Mouse (Mus musculus) neural tube, embryonic 14.5 days (tissue): Measurements from ENCODE around the gene Kif21b. TPM values are rescaled to one million over a fixed set of nuclear protein-coding genes. Genes with fewer than 3 reads are reported as not detected.

Experiments used
- ATAC-seq: fragments of 200-750 bp; cut with Nextera tagmentation; 2 replicates; pipeline ENCODE4 v1.8.0; 2017; ENCODE audit warnings: low read depth, mild to moderate bottlenecking, moderate TSS enrichment, moderate library complexity
- H3K27ac ChIP-seq: fragments of 300-500 bp; sonication (generic); 2 replicates; pipeline ENCODE4 v1.5.1; 2014; ENCODE audit warnings: low read depth, mild to moderate bottlenecking, control low read depth, low read length, moderate library complexity, mixed read lengths
- H3K27me3 ChIP-seq: fragments of 300-500 bp; sonication (generic); 2 replicates; pipeline ENCODE4 v1.6.1; 2014; ENCODE audit warnings: low read length; ENCODE audit not compliant: control insufficient read depth, insufficient read depth
- H3K36me3 ChIP-seq: fragments of 300-500 bp; sonication (generic); 2 replicates; pipeline ENCODE4 v1.6.1; 2014; ENCODE audit warnings: low read length, mixed read lengths; ENCODE audit not compliant: control insufficient read depth, insufficient read depth
- H3K4me1 ChIP-seq: fragments of 300-500 bp; sonication (generic); 2 replicates; pipeline ENCODE4 v1.6.1; 2014; ENCODE audit warnings: low read length; ENCODE audit not compliant: control insufficient read depth, insufficient read depth
- H3K4me2 ChIP-seq: fragments of 300-500 bp; sonication (generic); 2 replicates; pipeline ENCODE4 v1.6.1; 2014; ENCODE audit warnings: mild to moderate bottlenecking, low read depth, low read length, control low read depth
- H3K4me3 ChIP-seq: fragments of 300-500 bp; sonication (generic); 2 replicates; pipeline ENCODE4 v1.5.1; 2014; ENCODE audit warnings: low read depth, low read length, control low read depth, mixed read lengths
- H3K9ac ChIP-seq: fragments of 300-500 bp; sonication (generic); replicated peaks from 2 replicates; pipeline ENCODE4 v1.6.1; 2014; ENCODE audit warnings: low read depth, mild to moderate bottlenecking, control low read depth, low read length, mixed read lengths
- H3K9me3 ChIP-seq: fragments of 300-500 bp; sonication (generic); 2 replicates; pipeline ENCODE4 v1.6.1; 2016; ENCODE audit warnings: low read length; ENCODE audit not compliant: control insufficient read depth
- WGBS: fragments of 180-500 bp; shearing (Covaris S2); extraction: QIAGEN DNeasy Blood & Tissue Kit; methylation state at CpG from one replicate; pipeline ENCODE4 v1.1.7; 2014; 5-methylcytosine and 5-hydroxymethylcytosine counted together
- polyA plus RNA-seq: library from polyadenylated mRNA; unstranded; fragments of >200 nt; fragmentation: Nextera tagmentation; extraction: Ambion mirVana; gene quantifications from 2 replicates; pipeline ENCODE4 v1.2.1, GENCODE M21; 2014

Gene Kif21b
- polyA plus RNA-seq, 1 experiment from 2014 or later, result 54.5 TPM

DNA sequence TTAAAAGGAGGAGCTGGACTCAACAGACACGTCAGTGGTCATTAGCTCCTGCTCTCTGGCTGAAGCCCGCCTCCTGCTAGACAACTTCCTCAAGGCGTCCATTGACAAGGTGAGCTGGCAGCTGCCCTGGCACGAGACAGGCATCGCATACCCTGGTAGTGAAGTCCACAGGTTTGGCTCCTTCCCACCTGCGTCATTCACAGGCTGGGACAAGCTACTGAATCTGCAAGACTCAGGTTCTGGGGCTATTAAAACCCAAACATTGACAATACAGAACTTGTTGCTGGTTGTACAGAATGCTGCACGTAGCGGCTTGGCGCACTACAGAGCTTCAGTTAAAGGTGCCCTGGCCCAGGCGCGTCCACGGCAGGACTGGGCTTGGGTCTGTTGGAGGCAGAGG is 29.1 kb downstream of the Kif21b start:
- H3K4me3 ChIP-seq, result no peak overlapping the region

DNA sequence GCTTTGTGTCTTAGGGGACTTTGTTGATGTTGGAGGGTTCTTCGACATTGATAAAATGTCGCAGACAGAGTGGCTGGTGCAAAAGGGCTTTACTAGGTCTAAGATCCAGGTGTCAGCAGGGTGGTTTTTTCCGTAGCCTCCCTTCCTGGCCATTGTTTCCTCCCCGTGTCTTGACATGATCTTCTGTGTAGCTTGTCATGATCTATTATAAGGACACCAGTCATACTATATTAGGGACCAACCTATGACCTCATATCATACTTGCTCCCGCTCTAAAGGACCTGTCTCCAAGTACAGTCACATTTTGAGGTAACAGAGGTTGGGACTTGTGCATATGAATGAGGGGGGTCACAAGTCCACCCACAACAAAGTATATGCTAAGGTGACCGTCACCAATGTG is 29.7 kb downstream of the Kif21b start:
- 95% methylated on average over 6 of the region's 6 CpGs for WGBS
- H3K9me3 ChIP-seq, result no peaks in the 10 kb centered on the region
- H3K36me3 ChIP-seq, result peaks cover 93% of the 10 kb centered on the region
- no peaks in the 10 kb centered on the region for H3K4me1 ChIP-seq
- no peak overlapping the region for H3K27ac ChIP-seq
- no peaks in the 10 kb centered on the region for H3K27me3 ChIP-seq
- H3K4me3 ChIP-seq, result no peak overlapping the region
- no peak overlapping the region for H3K4me2 ChIP-seq
- no peak for ATAC-seq
- H3K9ac ChIP-seq, result no peak overlapping the region

More for the DNA sequence above, 29.1 kb downstream of the Kif21b start:
- Histone ChIP-seq H3K36me3 (peaks cover 93% of the 10 kb centered on the region), H3K27me3 (no peaks in the 10 kb centered on the region), H3K9ac (no peak overlapping the region), H3K4me1 (no peaks in the 10 kb centered on the region), H3K4me2 (no peak overlapping the region), H3K27ac (no peak overlapping the region), H3K9me3 (no peaks in the 10 kb centered on the region)
- ATAC-seq, result no peak
- WGBS, result 93% methylated on average over 12 of the region's 12 CpGs

DNA sequence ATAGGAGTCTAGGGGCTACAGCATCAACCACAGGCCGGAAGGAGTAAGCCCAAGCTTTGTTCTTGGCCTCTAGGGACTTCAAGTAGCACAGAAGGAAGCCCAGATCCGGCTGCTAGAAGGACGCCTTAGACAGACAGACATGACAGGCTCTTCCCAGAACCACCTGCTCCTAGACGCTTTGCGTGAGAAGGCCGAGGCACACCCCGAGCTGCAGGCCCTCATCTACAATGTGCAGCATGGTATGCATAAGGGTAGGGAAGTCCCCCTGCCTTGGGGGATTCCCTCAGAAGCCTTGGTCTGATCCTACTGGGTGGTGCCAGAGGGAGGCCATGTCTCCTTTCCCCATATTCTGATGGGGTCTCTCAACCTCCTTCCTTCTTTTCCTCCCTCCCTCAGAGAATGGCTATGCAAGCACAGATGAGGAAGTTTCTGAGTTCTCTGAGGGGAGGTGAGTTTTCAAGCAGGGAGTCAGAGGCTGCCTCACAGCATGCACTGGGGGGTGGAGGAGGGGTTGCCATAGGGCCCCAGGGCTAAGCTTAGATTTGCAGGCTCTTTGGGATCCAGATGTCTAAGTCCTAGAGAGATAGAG is 30.2 kb downstream of the Kif21b start:
- no peaks in the 10 kb centered on the region for H3K9me3 ChIP-seq
- no peaks in the 10 kb centered on the region for H3K27me3 ChIP-seq
- H3K9ac ChIP-seq, result no peak overlapping the region
- peaks cover 89% of the 10 kb centered on the region for H3K36me3 ChIP-seq
- H3K4me2 ChIP-seq, result no peak overlapping the region
- 93% methylated on average over 7 of the region's 7 CpGs for WGBS
- H3K4me1 ChIP-seq, result no peaks in the 10 kb centered on the region
- H3K4me3 ChIP-seq, result no peak overlapping the region
- ATAC-seq, result no peak
- no peak overlapping the region for H3K27ac ChIP-seq

DNA sequence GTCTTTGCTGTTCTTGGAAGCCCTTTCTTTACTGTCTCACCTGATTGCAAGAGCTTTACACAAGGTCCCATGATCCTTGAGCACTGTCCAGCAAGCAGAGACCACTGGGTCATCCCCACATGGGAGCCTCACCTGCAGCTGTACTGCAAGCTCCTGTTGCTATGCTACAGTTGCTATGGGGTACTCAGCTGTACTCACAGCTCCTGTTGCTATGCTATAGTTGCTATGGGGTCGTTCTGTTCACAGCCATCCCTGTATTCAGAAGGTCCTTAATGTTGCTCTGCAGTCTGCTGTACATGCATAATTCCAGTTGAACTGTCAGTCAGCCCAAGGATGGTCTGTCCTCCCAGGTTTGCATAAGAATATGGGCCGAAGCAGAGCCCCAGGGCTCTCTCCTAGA is 34.2 kb downstream of the Kif21b start:
- Histone ChIP-seq H3K27me3 (no peaks in the 10 kb centered on the region), H3K9ac (no peak overlapping the region), H3K27ac (no peak overlapping the region), H3K9me3 (no peaks in the 10 kb centered on the region), H3K36me3 (peaks cover 78% of the 10 kb centered on the region), H3K4me2 (no peak overlapping the region), H3K4me3 (no peak overlapping the region), H3K4me1 (no peaks in the 10 kb centered on the region)
- 49% methylated on average over 2 of the region's 2 CpGs for WGBS
- no peak for ATAC-seq

DNA sequence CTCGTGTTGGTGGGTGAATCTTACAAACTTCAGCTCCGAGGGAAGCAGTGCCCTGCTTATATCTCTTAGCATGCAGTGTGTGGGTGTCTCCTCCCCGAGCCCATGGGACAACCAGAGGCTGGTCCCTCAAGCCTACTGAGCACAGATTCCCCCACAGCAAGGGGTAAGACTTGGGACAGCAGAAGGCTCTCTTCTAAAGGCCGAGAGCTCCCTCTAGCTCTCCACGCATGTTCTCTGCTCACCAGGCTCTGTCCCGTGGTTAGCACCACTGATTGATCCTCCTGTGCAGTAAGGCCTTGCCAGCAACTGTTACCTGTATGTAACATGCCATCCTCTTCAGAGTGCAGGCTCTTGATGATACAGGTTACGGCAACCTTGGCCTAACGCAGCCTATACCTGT is 36.5 kb downstream of the Kif21b start:
- Histone ChIP-seq H3K27me3 (no peaks in the 10 kb centered on the region), H3K4me2 (no peak overlapping the region), H3K4me1 (no peaks in the 10 kb centered on the region), H3K9me3 (no peaks in the 10 kb centered on the region), H3K4me3 (no peak overlapping the region), H3K27ac (no peak overlapping the region), H3K36me3 (peaks cover 79% of the 10 kb centered on the region), H3K9ac (no peak overlapping the region)
- ATAC-seq, result no peak
- WGBS, result 76% methylated on average over 8 of the region's 8 CpGs

DNA sequence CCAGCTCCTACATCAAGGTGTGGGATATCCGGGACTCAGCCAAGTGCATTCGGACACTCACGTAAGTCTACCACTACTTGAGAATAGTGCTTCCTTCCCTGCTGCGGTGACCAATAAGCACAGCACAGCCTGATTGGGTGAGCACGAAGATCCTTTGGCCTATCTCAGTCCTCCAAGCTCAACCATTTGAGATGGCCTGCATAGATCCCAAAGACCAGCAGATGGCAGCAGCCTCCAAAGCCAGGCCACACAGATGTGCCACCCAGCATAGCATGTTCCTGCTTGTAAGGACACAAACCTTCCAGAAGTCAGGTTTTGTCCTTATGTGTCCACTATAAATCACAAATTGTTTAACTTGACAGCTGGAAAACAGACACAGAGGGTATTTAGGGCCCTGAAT is 38.9 kb downstream of the Kif21b start:
- peak; percentile 80; the same call in 1 of the 2 replicates for ATAC-seq
- H3K4me2 ChIP-seq, result no peak overlapping the region
- no peaks in the 10 kb centered on the region for H3K9me3 ChIP-seq
- H3K9ac ChIP-seq, result no peak overlapping the region
- H3K36me3 ChIP-seq, result peaks cover 76% of the 10 kb centered on the region
- H3K4me3 ChIP-seq, result no peak overlapping the region
- no peak overlapping the region for H3K27ac ChIP-seq
- no peaks in the 10 kb centered on the region for H3K27me3 ChIP-seq
- H3K4me1 ChIP-seq, result 0 out of 2 replicates have a peak, but pooled peaks cover 11% of the 10 kb centered on the region
- 6% methylated on average over 5 of the region's 5 CpGs for WGBS

DNA sequence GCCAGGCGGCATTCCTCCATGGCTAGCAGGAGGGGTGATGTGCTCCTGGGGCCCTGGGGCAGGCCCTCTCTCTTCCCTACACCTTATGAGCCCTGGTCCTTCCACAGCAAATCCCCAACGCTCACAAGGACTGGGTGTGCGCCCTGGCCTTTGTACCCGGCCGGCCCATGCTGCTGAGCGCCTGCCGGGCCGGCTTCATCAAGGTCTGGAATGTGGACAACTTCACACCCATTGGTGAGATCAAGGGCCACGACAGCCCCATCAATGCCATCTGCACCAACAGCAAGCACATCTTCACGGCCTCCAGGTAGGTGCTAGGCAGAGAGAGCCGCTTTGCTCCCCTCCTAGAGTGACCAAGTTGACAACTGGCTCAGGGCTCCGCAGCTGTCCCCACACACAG is 41.5 kb downstream of the Kif21b start:
- H3K4me1 ChIP-seq, result 0 out of 2 replicates have a peak, but pooled peaks cover 11% of the 10 kb centered on the region
- peaks cover 67% of the 10 kb centered on the region for H3K36me3 ChIP-seq
- H3K9me3 ChIP-seq, result no peaks in the 10 kb centered on the region
- no peak for ATAC-seq
- H3K4me3 ChIP-seq, result no peak overlapping the region
- H3K9ac ChIP-seq, result no peak overlapping the region
- no peak overlapping the region for H3K4me2 ChIP-seq
- H3K27me3 ChIP-seq, result no peaks in the 10 kb centered on the region
- 72% methylated on average over 12 of the region's 12 CpGs for WGBS
- H3K27ac ChIP-seq, result no peak overlapping the region

DNA sequence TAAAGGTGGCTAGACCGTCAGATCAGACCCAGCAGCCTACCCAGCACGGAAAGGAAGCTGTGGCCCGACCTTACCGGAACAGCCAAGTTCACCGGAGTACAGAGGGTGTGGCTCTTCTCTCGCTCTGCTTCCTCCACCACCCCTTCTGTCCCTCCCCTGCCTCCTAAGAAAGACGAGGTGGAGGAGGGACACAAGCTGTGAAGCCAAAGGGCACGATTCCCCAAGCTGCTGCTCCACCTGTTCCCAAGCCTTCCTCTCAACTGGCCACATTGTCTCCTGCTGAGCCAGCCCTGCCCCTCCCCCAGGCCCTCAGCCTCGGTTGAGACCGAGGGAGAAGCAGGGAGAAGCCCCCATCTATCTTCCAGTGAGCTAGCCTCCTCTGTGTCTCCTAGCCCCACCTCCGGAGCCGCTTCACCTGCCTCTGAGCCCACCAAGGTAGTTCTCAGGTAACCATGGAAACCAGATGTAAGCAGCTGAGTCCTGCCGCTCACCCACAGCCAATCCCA is 43.0 kb downstream of the Kif21b start:
- Histone ChIP-seq H3K9me3 (no peaks in the 10 kb centered on the region), H3K4me3 (no peak overlapping the region), H3K27me3 (no peaks in the 10 kb centered on the region), H3K4me2 (no peak overlapping the region), H3K36me3 (peaks cover 56% of the 10 kb centered on the region), H3K27ac (no peak overlapping the region), H3K4me1 (0 out of 2 replicates have a peak, but pooled peaks cover 11% of the 10 kb centered on the region), H3K9ac (no peak overlapping the region)
- 0 out of 2 replicates have a peak, but pooled peaks have one; percentile 5 for ATAC-seq
- 14% methylated on average over 12 of the region's 13 CpGs for WGBS

DNA sequence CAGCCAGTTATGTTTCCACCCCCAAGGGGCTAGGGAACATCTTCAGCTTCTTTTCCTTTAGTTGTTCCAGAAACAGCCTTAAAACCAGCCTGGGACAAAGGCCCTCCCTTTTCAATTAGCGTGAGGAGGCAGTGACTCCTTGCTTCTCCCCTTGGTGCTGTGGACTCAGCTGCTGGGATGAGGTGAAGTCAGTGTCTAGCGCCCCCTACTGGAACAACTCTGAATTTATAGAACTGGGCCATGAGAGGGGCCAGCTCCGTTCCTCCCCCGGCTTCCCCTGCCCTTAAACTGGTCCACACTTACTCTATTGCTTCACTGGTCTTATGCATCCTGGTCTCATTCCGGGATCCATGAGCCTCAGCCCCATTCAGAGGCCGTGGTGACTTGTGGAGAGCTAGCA is 44.0 kb downstream of the Kif21b start:
- H3K4me2 ChIP-seq, result no peak overlapping the region
- H3K36me3 ChIP-seq, result peaks cover 53% of the 10 kb centered on the region
- ATAC-seq, result no peak
- H3K27me3 ChIP-seq, result no peaks in the 10 kb centered on the region
- 0 out of 2 replicates have a peak, but pooled peaks cover 11% of the 10 kb centered on the region for H3K4me1 ChIP-seq
- H3K27ac ChIP-seq, result no peak overlapping the region
- WGBS, result 31% methylated on average over 6 of the region's 6 CpGs
- H3K4me3 ChIP-seq, result no peak overlapping the region
- no peaks in the 10 kb centered on the region for H3K9me3 ChIP-seq
- no peak overlapping the region for H3K9ac ChIP-seq
